Mouse (Mus musculus): ENCODE data around the gene S100a9. TPM values are rescaled to one million over a fixed set of nuclear protein-coding genes. Genes with fewer than 3 reads are reported as not detected.

The S100a9 gene
- polyA plus RNA-seq, 2 experiments, result 431 to 836 TPM

DNA sequence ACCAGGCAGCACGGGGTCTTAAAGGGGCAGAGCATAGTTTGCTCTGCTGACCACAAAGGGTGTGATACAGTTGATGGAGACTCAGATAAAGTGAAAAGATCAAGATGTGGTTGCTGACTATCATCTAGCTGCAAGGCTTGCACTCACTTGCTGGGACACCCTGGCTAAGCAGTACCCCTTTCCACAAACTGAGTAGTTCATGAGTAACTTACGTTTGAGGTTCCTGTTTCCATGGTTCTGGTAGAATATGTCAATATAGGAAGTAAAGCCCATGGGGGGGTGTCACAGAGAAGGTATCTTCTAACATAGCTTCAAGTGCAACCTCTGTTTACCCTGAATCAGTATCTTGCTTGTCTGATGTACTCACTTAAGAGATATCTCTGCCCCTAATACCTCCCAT lies 2.0 kb downstream of the S100a9 start:
- TF ChIP-seq CTCF (IDR thresholded peaks at IDR 0.05; ENCODE audit: low read depth), result no peak
- no peak for TF ChIP-seq EP300 (IDR thresholded peaks at IDR 0.05; ENCODE audit: low read depth)
- H3K27me3 ChIP-seq (ENCODE audit: control insufficient read depth, insufficient read depth, low read length), result no peaks in the 10 kb centered on the region
- no peaks in the 10 kb centered on the region for H3K4me1 ChIP-seq (replicated peaks; ENCODE audit: control insufficient read depth in 2 of 2, insufficient read depth in 2 of 2, low read length in 1 of 2)
- no peak overlapping the region for H3K9ac ChIP-seq (replicated peaks)
- no peak overlapping the region for H3K4me3 ChIP-seq (ENCODE audit: insufficient read depth in 1 of 2, low read depth in 2 of 2, low read length in 2 of 2)
- H3K27ac ChIP-seq, result no peak overlapping the region
- no peak for ATAC-seq (ENCODE audit: insufficient read depth)
- no peak for DNase-seq (ENCODE audit: low read depth in 3 of 3, low spot score in 3 of 3)
- WGBS (ENCODE audit: insufficient replicate concordance), result 35% methylated on average over 2 of the region's 2 CpGs
- no peak overlapping the region for H3K4me2 ChIP-seq (ENCODE audit: low read depth)
- H3K36me3 ChIP-seq (replicated peaks; ENCODE audit: control insufficient read depth, insufficient read depth, low read depth), result no peaks in the 10 kb centered on the region
- H3K9me3 ChIP-seq (ENCODE audit: control insufficient read depth, low read length), result no peaks in the 10 kb centered on the region

DNA sequence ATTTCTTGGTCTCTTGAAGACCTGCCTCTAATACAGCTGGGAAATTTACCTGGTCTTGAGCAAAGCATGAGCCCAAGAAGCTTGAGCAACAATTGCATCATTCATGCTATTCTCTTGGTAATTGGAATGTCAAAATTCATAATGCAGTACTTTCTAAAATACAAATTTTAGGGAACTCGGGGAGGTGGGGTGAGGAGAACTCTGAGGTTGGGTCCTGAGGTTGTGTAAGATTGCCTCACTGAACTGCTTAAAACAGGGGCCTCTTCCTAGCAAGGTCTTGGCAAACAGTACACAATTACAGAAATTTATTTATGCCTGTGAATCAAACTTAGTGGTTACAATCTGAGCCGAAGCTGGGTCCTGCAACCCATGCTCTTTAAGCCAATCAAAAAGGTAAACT lies 8.7 kb downstream of the S100a9 start:
- WGBS (ENCODE audit: insufficient replicate concordance), result 43% methylated on average over 2 of the region's 2 CpGs
- Histone ChIP-seq H3K36me3 (replicated peaks; ENCODE audit: control insufficient read depth, insufficient read depth, low read depth) (no peaks in the 10 kb centered on the region), H3K27me3 (ENCODE audit: control insufficient read depth, insufficient read depth, low read length) (no peaks in the 10 kb centered on the region), H3K4me1 (replicated peaks; ENCODE audit: control insufficient read depth in 2 of 2, insufficient read depth in 2 of 2, low read length in 1 of 2) (no peaks in the 10 kb centered on the region), H3K9me3 (ENCODE audit: control insufficient read depth, low read length) (no peaks in the 10 kb centered on the region), H3K4me3 (ENCODE audit: insufficient read depth in 1 of 2, low read depth in 2 of 2, low read length in 2 of 2) (no peak overlapping the region), H3K27ac (no peak overlapping the region), H3K9ac (replicated peaks) (no peak overlapping the region), H3K4me2 (ENCODE audit: low read depth) (no peak overlapping the region)
- no peak for ATAC-seq (ENCODE audit: insufficient read depth)
- DNase-seq (ENCODE audit: low read depth in 3 of 3, low spot score in 3 of 3), result no peak
- no peak for TF ChIP-seq CTCF (IDR thresholded peaks at IDR 0.05; ENCODE audit: low read depth)
- no peak for TF ChIP-seq EP300 (IDR thresholded peaks at IDR 0.05; ENCODE audit: low read depth)

DNA sequence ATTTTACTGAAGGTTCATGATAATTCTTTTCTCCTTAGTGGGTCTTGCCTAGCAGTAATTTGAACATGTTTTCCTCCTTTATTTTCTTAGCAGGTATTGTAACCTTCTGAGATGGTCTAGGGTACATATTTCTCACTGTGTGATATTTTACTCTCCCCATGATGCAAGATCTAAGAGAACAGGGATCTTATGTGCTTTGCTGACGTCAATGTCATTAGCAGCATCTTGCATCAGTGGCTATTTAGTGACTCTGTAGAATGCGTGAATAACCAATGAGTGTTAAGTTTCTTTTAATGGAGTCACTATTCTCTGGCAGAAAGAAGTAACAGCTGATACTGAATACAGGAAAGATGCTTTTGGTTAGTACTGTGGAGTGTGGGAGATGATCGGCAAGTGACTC lies 11.6 kb downstream of the S100a9 start:
- no peak for ATAC-seq (ENCODE audit: insufficient read depth)
- H3K36me3 ChIP-seq (replicated peaks; ENCODE audit: control insufficient read depth, insufficient read depth, low read depth), result no peaks in the 10 kb centered on the region
- H3K27me3 ChIP-seq (ENCODE audit: control insufficient read depth, insufficient read depth, low read length), result no peaks in the 10 kb centered on the region
- no peak overlapping the region for H3K4me2 ChIP-seq (ENCODE audit: low read depth)
- no peak overlapping the region for H3K4me3 ChIP-seq (ENCODE audit: insufficient read depth in 1 of 2, low read depth in 2 of 2, low read length in 2 of 2)
- no peak for DNase-seq (ENCODE audit: low read depth in 3 of 3, low spot score in 3 of 3)
- no peaks in the 10 kb centered on the region for H3K4me1 ChIP-seq (replicated peaks; ENCODE audit: control insufficient read depth in 2 of 2, insufficient read depth in 2 of 2, low read length in 1 of 2)
- no peak overlapping the region for H3K27ac ChIP-seq
- WGBS (ENCODE audit: insufficient replicate concordance), result 70% methylated on average over 3 of the region's 3 CpGs
- no peak overlapping the region for H3K9ac ChIP-seq (replicated peaks)
- no peak for TF ChIP-seq CTCF (IDR thresholded peaks at IDR 0.05; ENCODE audit: low read depth)
- TF ChIP-seq EP300 (IDR thresholded peaks at IDR 0.05; ENCODE audit: low read depth), result no peak
- H3K9me3 ChIP-seq (ENCODE audit: control insufficient read depth, low read length), result no peaks in the 10 kb centered on the region

DNA sequence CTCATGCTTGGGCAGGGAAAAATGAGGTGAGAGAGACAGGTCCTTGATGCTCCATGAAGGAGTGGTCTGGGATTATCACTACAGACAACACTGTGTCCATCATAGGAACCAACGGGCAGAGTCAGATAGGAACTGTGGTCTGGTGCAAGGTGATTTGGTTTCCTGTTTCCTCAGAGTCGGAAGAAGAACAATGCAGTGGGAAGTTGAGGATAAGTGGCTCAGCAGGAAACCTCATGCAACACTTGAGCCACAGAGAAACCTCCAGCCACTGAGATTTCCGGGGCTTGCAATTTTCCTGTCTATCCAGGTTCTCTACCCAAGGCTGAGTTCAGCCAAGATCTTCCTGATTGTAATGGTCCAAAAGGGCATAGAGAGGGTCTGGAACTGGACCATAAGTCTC lies 16.9 kb downstream of the S100a9 start:
- Histone ChIP-seq H3K4me3 (ENCODE audit: insufficient read depth in 1 of 2, low read depth in 2 of 2, low read length in 2 of 2) (no peak overlapping the region), H3K27me3 (ENCODE audit: control insufficient read depth, insufficient read depth, low read length) (no peaks in the 10 kb centered on the region), H3K4me1 (replicated peaks; ENCODE audit: control insufficient read depth in 2 of 2, insufficient read depth in 2 of 2, low read length in 1 of 2) (no peaks in the 10 kb centered on the region), H3K36me3 (replicated peaks; ENCODE audit: control insufficient read depth, insufficient read depth, low read depth) (no peaks in the 10 kb centered on the region), H3K27ac (no peak overlapping the region), H3K9ac (replicated peaks) (no peak overlapping the region), H3K9me3 (ENCODE audit: control insufficient read depth, low read length) (no peaks in the 10 kb centered on the region), H3K4me2 (ENCODE audit: low read depth) (no peak overlapping the region)
- DNase-seq (ENCODE audit: low read depth in 3 of 3, low spot score in 3 of 3) (no peak), ATAC-seq (ENCODE audit: insufficient read depth) (no peak)
- WGBS (ENCODE audit: insufficient replicate concordance), result 7% methylated on average over 3 of the region's 3 CpGs
- TF ChIP-seq CTCF (IDR thresholded peaks at IDR 0.05; ENCODE audit: low read depth), result no peak
- TF ChIP-seq EP300 (IDR thresholded peaks at IDR 0.05; ENCODE audit: low read depth), result no peak

DNA sequence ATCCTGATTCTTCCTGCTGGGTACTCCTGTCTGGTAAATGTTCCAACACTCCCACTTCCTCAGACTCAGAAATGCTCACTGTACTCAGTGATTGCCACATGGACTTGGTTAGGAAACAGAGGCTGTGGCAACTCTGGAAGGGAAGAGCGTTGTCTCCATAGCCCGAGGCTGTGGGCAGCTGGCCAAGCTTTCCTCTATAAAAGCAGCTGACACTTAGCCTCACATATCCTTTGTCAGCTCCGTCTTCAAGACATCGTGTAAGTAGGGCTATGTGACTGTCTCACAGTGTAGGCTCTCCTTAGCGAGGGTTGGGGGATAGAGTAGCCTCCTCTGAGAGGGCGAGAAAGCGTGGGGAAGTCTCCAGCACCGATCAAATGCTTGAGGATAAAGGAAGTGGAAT lies 26.7 kb downstream of the S100a9 start, which contains the start of gene S100a8:
Gene S100a8, plus strand, starts transcription at position 133 of the 400 bp plus-strand sequence.
- no peaks in the 10 kb centered on the region for H3K9me3 ChIP-seq (ENCODE audit: control insufficient read depth, low read length)
- ATAC-seq (ENCODE audit: insufficient read depth) (no peak), DNase-seq (ENCODE audit: low read depth in 3 of 3, low spot score in 3 of 3) (no peak)
- WGBS (ENCODE audit: insufficient replicate concordance), result 46% methylated on average over 8 of the region's 8 CpGs
- no peaks in the 10 kb centered on the region for H3K4me1 ChIP-seq (replicated peaks; ENCODE audit: control insufficient read depth in 2 of 2, insufficient read depth in 2 of 2, low read length in 1 of 2)
- H3K27ac ChIP-seq, result no peak within 1 kb of the TSS
- no peak within 1 kb of the TSS for H3K9ac ChIP-seq (replicated peaks)
- H3K36me3 ChIP-seq (replicated peaks; ENCODE audit: control insufficient read depth, insufficient read depth, low read depth), result no peaks in the 10 kb centered on the region
- no peak within 1 kb of the TSS; a peak in 1 of 4 replicates for H3K4me3 ChIP-seq (ENCODE audit: insufficient read depth in 1 of 2, low read depth in 2 of 2, low read length in 2 of 2)
- no peak for TF ChIP-seq CTCF (IDR thresholded peaks at IDR 0.05; ENCODE audit: low read depth)
- TF ChIP-seq EP300 (IDR thresholded peaks at IDR 0.05; ENCODE audit: low read depth), result no peak
- H3K27me3 ChIP-seq (ENCODE audit: control insufficient read depth, insufficient read depth, low read length), result no peaks in the 10 kb centered on the region
- H3K4me2 ChIP-seq (ENCODE audit: low read depth), result no peak within 1 kb of the TSS

Measured in liver, embryonic 14.5 days (tissue).